Mouse (Mus musculus) cerebellum, adult 2 months (tissue): Measurements from ENCODE around the gene C3.

Experiments used
- CTCF ChIP-seq: fragments of 200-500 bp; IDR thresholded peaks from 2 replicates; pipeline ENCODE4 v1.5.1; 2011; ENCODE audit warnings: low read depth, mild to moderate bottlenecking, control low read depth, low read length, moderate library complexity, borderline replicate concordance; ENCODE audit not compliant: insufficient read depth
- POLR2A ChIP-seq: fragments of 200-500 bp; IDR thresholded peaks from 2 replicates; pipeline ENCODE4 v1.6.1; 2011; ENCODE audit warnings: low read length, control low read depth, borderline replicate concordance; ENCODE audit not compliant: insufficient read depth

GRCm38 (mm10) chr17:57234254-57234928 is 6.5 kb upstream of the C3 start:
- TF ChIP-seq CTCF = no peak
- no peak for TF ChIP-seq POLR2A
